Mouse (Mus musculus): ENCODE measurements around the gene Dcaf4. TPM values are rescaled to one million over a fixed set of nuclear protein-coding genes. Genes with fewer than 3 reads are reported as not detected.

Dcaf4 gene
- total RNA-seq, 1 experiment: 49.8 TPM

DNA sequence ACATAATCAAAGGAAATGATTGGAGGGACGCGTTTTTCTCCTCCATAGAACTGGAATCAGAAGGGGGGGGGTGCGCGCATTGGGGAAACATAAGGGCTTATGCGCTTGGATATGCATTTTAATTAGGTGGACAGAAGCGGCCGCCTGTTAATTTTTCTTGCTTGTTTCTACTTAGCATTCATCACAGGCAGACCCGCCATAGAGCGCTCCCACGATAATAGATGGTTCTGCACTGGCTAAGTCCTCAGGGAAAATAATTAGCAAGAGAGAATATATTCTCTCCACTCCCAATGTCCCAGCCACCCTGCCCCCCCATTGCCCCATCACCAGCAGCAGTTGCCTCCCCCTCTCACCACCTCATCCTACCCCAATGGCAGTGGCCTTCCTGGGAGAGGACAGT, 44.0 kb upstream of the Dcaf4 start:
- H3K4me3 ChIP-seq (ENCODE audit: insufficient read depth in 1 of 2, low read depth in 1 of 2, low read length in 2 of 2, poor library complexity in 1 of 2, severe bottlenecking in 1 of 2): no peak overlapping the region
- H3K9ac ChIP-seq (ENCODE audit: insufficient read depth, low read depth, low read length, poor library complexity, severe bottlenecking): no peak overlapping the region
- H3K9me3 ChIP-seq (ENCODE audit: control insufficient read depth, insufficient read depth, low read depth, low read length): no peaks in the 10 kb centered on the region
- in situ Hi-C loops (cut with MboI; ENCODE audit: low sequenced_read_pairs in 2 of 2, unreplicated experiment in 2 of 2): no loop called here
- no peak for TF ChIP-seq MAFK (IDR thresholded peaks at IDR 0.05; ENCODE audit: insufficient read depth, low read depth, low read length)
- H3K27ac ChIP-seq (ENCODE audit: insufficient read depth, low read depth, low read length, poor library complexity, severe bottlenecking): no peak overlapping the region
- no peak for DNase-seq (ENCODE audit: low read depth, low spot score)
- H3K4me1 ChIP-seq (ENCODE audit: control insufficient read depth in 2 of 2, insufficient read depth in 2 of 2, low read length in 2 of 2, poor library complexity in 1 of 2): no peaks in the 10 kb centered on the region
- H3K36me3 ChIP-seq (ENCODE audit: control insufficient read depth, insufficient read depth, low read length, poor library complexity, severe bottlenecking): no peaks in the 10 kb centered on the region

- H3K4me1 ChIP-seq (ENCODE audit: control insufficient read depth in 2 of 2, insufficient read depth in 2 of 2, low read length in 2 of 2, poor library complexity in 1 of 2): no peaks in the 10 kb centered on the region
- no peaks in the 10 kb centered on the region for H3K36me3 ChIP-seq (ENCODE audit: control insufficient read depth, insufficient read depth, low read length, poor library complexity, severe bottlenecking)
- H3K9me3 ChIP-seq (ENCODE audit: control insufficient read depth, insufficient read depth, low read depth, low read length): no peaks in the 10 kb centered on the region
- no peak overlapping the region for H3K27ac ChIP-seq (ENCODE audit: insufficient read depth, low read depth, low read length, poor library complexity, severe bottlenecking)
- in situ Hi-C loops (cut with MboI; ENCODE audit: low sequenced_read_pairs in 2 of 2, unreplicated experiment in 2 of 2): no loop called here
- H3K4me3 ChIP-seq (ENCODE audit: insufficient read depth in 1 of 2, low read depth in 1 of 2, low read length in 2 of 2, poor library complexity in 1 of 2, severe bottlenecking in 1 of 2): no peak overlapping the region
- no peak overlapping the region for H3K9ac ChIP-seq (ENCODE audit: insufficient read depth, low read depth, low read length, poor library complexity, severe bottlenecking)
- DNase-seq (ENCODE audit: low read depth, low spot score): no peak
- TF ChIP-seq ZNF384 (IDR thresholded peaks at IDR 0.05; ENCODE audit: low read depth, low read length): no peak
- TF ChIP-seq CHD2 (IDR thresholded peaks at IDR 0.05; ENCODE audit: low read depth, low read length): no peak
- no peak for TF ChIP-seq HCFC1 (IDR thresholded peaks at IDR 0.05; ENCODE audit: borderline replicate concordance, insufficient read depth, low read length)
- no peak for TF ChIP-seq ZC3H11A (IDR thresholded peaks at IDR 0.05; ENCODE audit: borderline replicate concordance, low read depth, low read length)
- TF ChIP-seq MAFK (IDR thresholded peaks at IDR 0.05; ENCODE audit: insufficient read depth, low read depth, low read length): no peak
These were observed 41.1 kb upstream of the Dcaf4 start for GRCm38 (mm10) chr12:83479140-83479539.

DNA sequence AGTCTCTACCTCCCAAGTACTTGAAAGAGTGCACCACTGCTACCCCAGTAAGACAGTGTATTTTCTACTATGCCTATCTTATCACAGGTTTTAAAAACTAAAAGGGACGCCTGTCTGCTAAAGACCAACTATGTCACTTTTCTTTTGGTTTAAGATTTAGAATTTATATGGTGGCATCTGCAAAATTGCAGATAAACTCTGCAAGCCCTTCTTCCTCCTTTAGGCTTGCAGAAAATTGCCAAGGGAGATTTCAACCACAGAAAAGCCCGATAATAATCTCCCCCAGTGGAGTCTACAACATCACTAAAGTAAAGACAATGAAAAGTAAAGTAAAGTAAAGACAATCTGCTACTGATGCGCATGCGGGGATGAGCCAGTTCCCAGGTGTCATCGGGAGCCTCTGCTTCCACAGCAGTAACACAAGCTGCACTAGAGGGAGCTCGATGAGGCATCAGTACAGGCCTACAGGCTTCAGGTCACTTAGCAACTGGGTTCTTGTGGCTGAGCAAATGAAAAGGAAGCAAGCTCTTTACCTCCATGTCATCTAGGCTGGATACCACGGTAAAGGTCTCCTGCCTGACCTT, 40.4 kb upstream of the Dcaf4 start:
- TF ChIP-seq HCFC1 (IDR thresholded peaks at IDR 0.05; ENCODE audit: borderline replicate concordance, insufficient read depth, low read length): no peak
- no peak for TF ChIP-seq CHD2 (IDR thresholded peaks at IDR 0.05; ENCODE audit: low read depth, low read length)
- no peak for TF ChIP-seq ZC3H11A (IDR thresholded peaks at IDR 0.05; ENCODE audit: borderline replicate concordance, low read depth, low read length)
- no peak for TF ChIP-seq MAFK (IDR thresholded peaks at IDR 0.05; ENCODE audit: insufficient read depth, low read depth, low read length)
- no peak for TF ChIP-seq ZNF384 (IDR thresholded peaks at IDR 0.05; ENCODE audit: low read depth, low read length)
- Histone ChIP-seq H3K27ac (ENCODE audit: insufficient read depth, low read depth, low read length, poor library complexity, severe bottlenecking) (no peak overlapping the region), H3K36me3 (ENCODE audit: control insufficient read depth, insufficient read depth, low read length, poor library complexity, severe bottlenecking) (no peaks in the 10 kb centered on the region), H3K4me1 (ENCODE audit: control insufficient read depth in 2 of 2, insufficient read depth in 2 of 2, low read length in 2 of 2, poor library complexity in 1 of 2) (no peaks in the 10 kb centered on the region), H3K9ac (ENCODE audit: insufficient read depth, low read depth, low read length, poor library complexity, severe bottlenecking) (no peak overlapping the region), H3K4me3 (ENCODE audit: insufficient read depth in 1 of 2, low read depth in 1 of 2, low read length in 2 of 2, poor library complexity in 1 of 2, severe bottlenecking in 1 of 2) (no peak overlapping the region), H3K9me3 (ENCODE audit: control insufficient read depth, insufficient read depth, low read depth, low read length) (no peaks in the 10 kb centered on the region)
- in situ Hi-C loops (cut with MboI; ENCODE audit: low sequenced_read_pairs in 2 of 2, unreplicated experiment in 2 of 2): no loop called here
- DNase-seq (ENCODE audit: low read depth, low spot score): no peak

- in situ Hi-C loops (cut with MboI; ENCODE audit: low sequenced_read_pairs in 2 of 2, unreplicated experiment in 2 of 2): no loop called here
- Histone ChIP-seq H3K4me1 (ENCODE audit: control insufficient read depth in 2 of 2, insufficient read depth in 2 of 2, low read length in 2 of 2, poor library complexity in 1 of 2) (no peaks in the 10 kb centered on the region), H3K4me3 (ENCODE audit: insufficient read depth in 1 of 2, low read depth in 1 of 2, low read length in 2 of 2, poor library complexity in 1 of 2, severe bottlenecking in 1 of 2) (no peak overlapping the region), H3K27ac (ENCODE audit: insufficient read depth, low read depth, low read length, poor library complexity, severe bottlenecking) (no peak overlapping the region), H3K36me3 (ENCODE audit: control insufficient read depth, insufficient read depth, low read length, poor library complexity, severe bottlenecking) (no peaks in the 10 kb centered on the region), H3K9ac (ENCODE audit: insufficient read depth, low read depth, low read length, poor library complexity, severe bottlenecking) (no peak overlapping the region), H3K9me3 (ENCODE audit: control insufficient read depth, insufficient read depth, low read depth, low read length) (no peaks in the 10 kb centered on the region)
- no peak for TF ChIP-seq ZC3H11A (IDR thresholded peaks at IDR 0.05; ENCODE audit: borderline replicate concordance, low read depth, low read length)
- TF ChIP-seq CHD2 (IDR thresholded peaks at IDR 0.05; ENCODE audit: low read depth, low read length): no peak
- no peak for TF ChIP-seq ZNF384 (IDR thresholded peaks at IDR 0.05; ENCODE audit: low read depth, low read length)
- TF ChIP-seq MAFK (IDR thresholded peaks at IDR 0.05; ENCODE audit: insufficient read depth, low read depth, low read length): no peak
- TF ChIP-seq HCFC1 (IDR thresholded peaks at IDR 0.05; ENCODE audit: borderline replicate concordance, insufficient read depth, low read length): no peak
- no peak for DNase-seq (ENCODE audit: low read depth, low spot score)
These were observed 38.8 kb upstream of the Dcaf4 start for GRCm38 (mm10) chr12:83481439-83481838.

DNA sequence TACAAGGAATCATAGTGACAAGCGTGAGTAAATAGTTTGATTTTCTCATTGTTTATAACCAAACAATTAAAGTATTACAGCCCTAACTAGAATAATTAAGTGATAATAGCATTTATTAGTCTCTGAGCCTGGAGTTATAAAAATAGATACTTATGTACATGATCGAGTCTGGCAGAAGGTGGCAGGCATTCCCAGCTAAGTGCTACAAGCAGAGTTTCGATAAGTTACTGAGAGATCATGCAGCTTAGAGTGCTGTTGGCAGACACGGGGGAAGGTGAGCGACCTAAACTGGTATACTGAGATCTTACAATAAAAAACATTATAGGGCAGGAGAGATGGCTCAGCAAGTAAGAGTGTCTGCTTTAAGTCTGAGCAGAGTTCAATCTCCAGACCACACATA, 36.6 kb upstream of the Dcaf4 start:
- Histone ChIP-seq H3K4me1 (ENCODE audit: control insufficient read depth in 2 of 2, insufficient read depth in 2 of 2, low read length in 2 of 2, poor library complexity in 1 of 2) (no peaks in the 10 kb centered on the region; a peak in 1 of 4 replicates), H3K9ac (ENCODE audit: insufficient read depth, low read depth, low read length, poor library complexity, severe bottlenecking) (no peak overlapping the region), H3K4me3 (ENCODE audit: insufficient read depth in 1 of 2, low read depth in 1 of 2, low read length in 2 of 2, poor library complexity in 1 of 2, severe bottlenecking in 1 of 2) (no peak overlapping the region), H3K36me3 (ENCODE audit: control insufficient read depth, insufficient read depth, low read length, poor library complexity, severe bottlenecking) (no peaks in the 10 kb centered on the region), H3K27ac (ENCODE audit: insufficient read depth, low read depth, low read length, poor library complexity, severe bottlenecking) (no peak overlapping the region), H3K9me3 (ENCODE audit: control insufficient read depth, insufficient read depth, low read depth, low read length) (no peaks in the 10 kb centered on the region)
- TF ChIP-seq HCFC1 (IDR thresholded peaks at IDR 0.05; ENCODE audit: borderline replicate concordance, insufficient read depth, low read length) (no peak), ZC3H11A (IDR thresholded peaks at IDR 0.05; ENCODE audit: borderline replicate concordance, low read depth, low read length) (no peak), CHD2 (IDR thresholded peaks at IDR 0.05; ENCODE audit: low read depth, low read length) (no peak)
- in situ Hi-C loops (cut with MboI; ENCODE audit: low sequenced_read_pairs in 2 of 2, unreplicated experiment in 2 of 2): no loop called here
- no peak for DNase-seq (ENCODE audit: low read depth, low spot score)
